Mouse (Mus musculus) hindbrain, postnatal 0 days (tissue): ENCODE data around the gene Dppa3. TPM values are rescaled to one million over a fixed set of nuclear protein-coding genes. Genes with fewer than 3 reads are reported as not detected.

Source experiments
- ATAC-seq: fragments of 200-750 bp; cut with Nextera tagmentation; 2 replicates; pipeline ENCODE4 v1.8.0; 2017; ENCODE audit warnings: mild to moderate bottlenecking, moderate TSS enrichment, moderate library complexity
- DNase-seq: peaks from one replicate; pipeline ENCODE4 v3.0.0-alpha.2; 2015; ENCODE audit warnings: low spot score
- H3K27ac ChIP-seq: fragments of 300-500 bp; sonication (generic); 2 replicates; pipeline ENCODE4 v1.5.1; 2014; ENCODE audit warnings: mild to moderate bottlenecking
- H3K27me3 ChIP-seq: fragments of 300-500 bp; sonication (generic); 2 replicates; pipeline ENCODE4 v1.6.1; 2014; ENCODE audit warnings: low read length, mixed read lengths; ENCODE audit not compliant: insufficient read depth
- H3K36me3 ChIP-seq: fragments of 300-500 bp; sonication (generic); 2 replicates; pipeline ENCODE4 v1.6.1; 2014; ENCODE audit warnings: low read length, mixed read lengths; ENCODE audit not compliant: insufficient read depth
- H3K4me1 ChIP-seq: fragments of 300-500 bp; sonication (generic); 2 replicates; pipeline ENCODE4 v1.6.1; 2014; ENCODE audit warnings: antibody characterized with exemption, low read length, mixed read lengths; ENCODE audit not compliant: insufficient read depth
- H3K4me2 ChIP-seq: fragments of 300-500 bp; sonication (generic); 2 replicates; pipeline ENCODE4 v1.6.1; 2014; ENCODE audit warnings: low read depth, mild to moderate bottlenecking, low read length, moderate library complexity, mixed read lengths
- H3K4me3 ChIP-seq: fragments of 300-500 bp; sonication (generic); 2 replicates; pipeline ENCODE4 v1.5.1; 2014; ENCODE audit warnings: low read length
- H3K9ac ChIP-seq: fragments of 300-500 bp; sonication (generic); replicated peaks from 2 replicates; pipeline ENCODE4 v1.6.1; 2014; ENCODE audit warnings: mild to moderate bottlenecking, low read length, moderate library complexity, mixed read lengths
- H3K9me3 ChIP-seq: fragments of 300-500 bp; sonication (generic); 2 replicates; pipeline ENCODE4 v1.6.1; 2016; ENCODE audit warnings: low read length, mixed read lengths
- CTCF ChIP-seq: IDR thresholded peaks from 2 replicates; pipeline ENCODE4 v1.5.1; 2016; ENCODE audit warnings: antibody characterized with exemption, control low read depth, low read depth
- WGBS: fragments of 180-500 bp; shearing (Covaris S2); extraction: QIAGEN DNeasy Blood & Tissue Kit; methylation state at CpG from one replicate; pipeline ENCODE4 v1.1.7; 2014; 5-methylcytosine and 5-hydroxymethylcytosine counted together
- polyA plus RNA-seq: library from polyadenylated mRNA; unstranded; fragments of >200 nt; fragmentation: Nextera tagmentation; extraction: Ambion mirVana; gene quantifications from 2 replicates; pipeline ENCODE4 v1.2.1, GENCODE M21; 2015
- total RNA-seq: library from RNA; depleted of rRNA; stranded (reverse); fragments of >200 nt; gene quantifications from 2 replicates; pipeline ENCODE4 v1.2.3, GENCODE M21; 2014; rRNA removed

The Dppa3 gene
- not detected in 2 replicates for total RNA-seq
- polyA plus RNA-seq: not detected in 2 replicates

DNA sequence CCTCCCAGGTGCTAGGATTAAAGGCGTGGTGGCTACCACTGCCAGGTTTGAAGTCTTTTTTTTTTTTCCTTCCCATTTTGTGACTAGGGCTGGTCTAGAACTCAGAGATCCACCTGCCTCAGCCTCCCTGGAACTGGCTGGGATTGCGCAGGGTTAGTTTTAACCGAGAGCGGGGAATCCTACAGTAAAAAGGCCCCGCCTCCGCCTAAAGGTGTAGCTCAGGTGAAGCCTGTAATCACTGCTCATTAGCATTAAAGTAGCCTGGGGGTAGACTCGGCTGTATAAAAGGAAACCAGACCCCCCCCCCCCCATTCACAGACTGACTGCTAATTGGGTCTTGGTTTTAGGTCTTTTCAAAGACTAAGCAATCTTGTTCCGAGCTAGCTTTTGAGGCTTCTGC is at the start of gene Dppa3:
Gene Dppa3 (plus strand): TSS at position 301 of the 400 bp plus-strand sequence.
- Histone ChIP-seq H3K4me2 (peak within 1 kb of the TSS; percentile 34; the same call in 1 of the 2 replicates), H3K27ac (no peak within 1 kb of the TSS), H3K9me3 (no peaks in the 10 kb centered on the region), H3K36me3 (no peaks in the 10 kb centered on the region), H3K27me3 (no peaks in the 10 kb centered on the region), H3K4me1 (no peaks in the 10 kb centered on the region), H3K4me3 (no peak within 1 kb of the TSS), H3K9ac (no peak within 1 kb of the TSS)
- 91% methylated on average over 8 of the region's 8 CpGs for WGBS
- no peak for DNase-seq
- TF ChIP-seq CTCF: no peak
- no peak for ATAC-seq

DNA sequence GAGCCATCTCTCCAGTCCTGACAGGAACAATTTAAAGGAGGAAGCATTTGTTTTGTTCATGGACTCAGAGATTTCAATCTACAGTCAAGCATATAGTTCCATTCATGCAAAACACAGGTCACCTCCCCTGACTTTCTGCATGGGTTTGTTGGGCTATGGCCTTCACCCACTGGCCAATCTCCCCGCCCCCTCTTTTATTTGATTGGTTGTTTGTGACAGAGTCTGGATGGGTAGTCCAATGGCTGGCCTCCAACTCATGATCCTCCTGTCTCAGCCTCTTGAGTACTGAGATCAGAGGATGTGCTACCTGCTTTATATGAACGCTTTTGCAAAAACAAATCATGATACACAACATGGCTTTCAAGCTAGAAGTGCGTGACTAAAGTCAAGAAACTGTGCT is 49.2 kb upstream of the Dppa3 start:
- no peaks in the 10 kb centered on the region for H3K27me3 ChIP-seq
- no peak overlapping the region for H3K4me2 ChIP-seq
- H3K4me3 ChIP-seq: no peak overlapping the region
- DNase-seq (no peak), ATAC-seq (no peak)
- 98% methylated on average over 3 of the region's 3 CpGs for WGBS
- no peak overlapping the region for H3K27ac ChIP-seq
- H3K9me3 ChIP-seq: no peaks in the 10 kb centered on the region
- TF ChIP-seq CTCF: no peak
- H3K9ac ChIP-seq: no peak overlapping the region
- no peaks in the 10 kb centered on the region for H3K36me3 ChIP-seq
- H3K4me1 ChIP-seq: no peaks in the 10 kb centered on the region

GRCm38 (mm10) chr6:122579086-122579485 is 47.1 kb upstream of the Dppa3 start:
- Histone ChIP-seq H3K4me1 (no peaks in the 10 kb centered on the region), H3K4me3 (no peak overlapping the region), H3K36me3 (no peaks in the 10 kb centered on the region), H3K27me3 (no peaks in the 10 kb centered on the region), H3K9me3 (no peaks in the 10 kb centered on the region), H3K4me2 (no peak overlapping the region), H3K9ac (no peak overlapping the region), H3K27ac (no peak overlapping the region)
- no peak for TF ChIP-seq CTCF
- WGBS: 84% methylated on average over 1 of the region's 1 CpGs
- no peak for DNase-seq
- ATAC-seq: no peak

DNA sequence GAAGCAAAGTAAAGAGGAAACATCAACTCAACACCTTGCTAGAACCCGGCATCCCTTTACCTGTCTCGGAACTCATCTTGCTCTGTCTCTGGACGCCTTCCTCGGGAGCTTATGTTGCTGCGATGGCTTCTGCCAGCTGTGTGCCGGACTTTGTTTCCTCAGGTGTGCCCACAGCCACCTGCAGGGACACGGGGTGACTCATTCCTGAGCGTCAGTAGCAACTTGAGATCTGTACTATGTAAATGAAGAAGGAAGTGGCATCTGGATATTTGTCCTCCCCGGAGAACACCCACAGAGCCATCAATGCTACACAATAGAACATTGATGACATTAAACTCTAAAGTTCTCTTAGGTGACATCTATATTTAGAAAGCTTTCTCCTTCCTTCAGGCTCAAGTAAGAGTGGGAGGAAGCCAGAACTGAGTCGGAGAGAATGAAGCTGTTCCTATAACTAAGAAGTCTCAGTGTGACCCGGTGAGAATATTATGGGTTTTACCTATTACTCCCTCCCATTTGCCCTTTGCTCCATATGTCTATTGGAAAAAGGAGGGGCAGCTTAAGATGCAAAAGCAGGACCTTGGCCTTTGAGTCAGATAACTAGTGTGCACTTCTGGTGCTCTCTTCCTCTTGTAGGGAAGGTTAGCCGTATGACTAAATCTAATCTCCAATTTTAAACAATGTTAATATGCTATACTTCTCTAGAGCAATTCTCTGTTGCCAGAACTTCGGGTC is 35.0 kb upstream of the Dppa3 start:
- no peaks in the 10 kb centered on the region for H3K4me1 ChIP-seq
- DNase-seq (no peak), ATAC-seq (no peak)
- H3K36me3 ChIP-seq: no peaks in the 10 kb centered on the region
- H3K27ac ChIP-seq: no peak overlapping the region
- TF ChIP-seq CTCF: no peak
- no peak overlapping the region for H3K9ac ChIP-seq
- no peak overlapping the region for H3K4me3 ChIP-seq
- WGBS: 86% methylated on average over 13 of the region's 13 CpGs
- no peaks in the 10 kb centered on the region for H3K9me3 ChIP-seq
- H3K4me2 ChIP-seq: no peak overlapping the region
- no peaks in the 10 kb centered on the region for H3K27me3 ChIP-seq

DNA sequence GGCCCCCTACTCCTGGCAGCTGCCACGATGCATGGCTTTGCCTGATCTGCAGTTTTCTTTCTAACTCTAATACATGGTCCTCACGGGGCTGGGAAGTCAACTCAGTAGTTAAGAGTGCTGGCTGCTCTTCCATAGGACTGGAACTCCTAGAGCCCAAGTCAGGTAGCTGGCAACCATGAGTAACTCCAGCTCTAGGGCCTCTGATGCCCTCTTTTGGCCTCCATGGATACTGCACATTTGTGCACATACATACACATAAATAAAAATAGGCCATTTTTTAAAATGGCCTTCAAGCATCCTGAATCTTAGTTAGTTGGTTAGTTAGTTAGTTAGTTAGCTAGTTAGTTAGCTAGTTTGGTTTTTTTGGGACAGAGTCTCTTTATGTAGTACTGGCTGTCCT is 33.3 kb upstream of the Dppa3 start:
- no peak for DNase-seq
- Histone ChIP-seq H3K4me3 (no peak overlapping the region), H3K27ac (no peak overlapping the region), H3K4me1 (no peaks in the 10 kb centered on the region), H3K27me3 (no peaks in the 10 kb centered on the region), H3K36me3 (no peaks in the 10 kb centered on the region), H3K9me3 (no peaks in the 10 kb centered on the region), H3K4me2 (no peak overlapping the region), H3K9ac (no peak overlapping the region)
- no peak for ATAC-seq
- no peak for TF ChIP-seq CTCF
- 83% methylated on average over 2 of the region's 2 CpGs for WGBS

DNA sequence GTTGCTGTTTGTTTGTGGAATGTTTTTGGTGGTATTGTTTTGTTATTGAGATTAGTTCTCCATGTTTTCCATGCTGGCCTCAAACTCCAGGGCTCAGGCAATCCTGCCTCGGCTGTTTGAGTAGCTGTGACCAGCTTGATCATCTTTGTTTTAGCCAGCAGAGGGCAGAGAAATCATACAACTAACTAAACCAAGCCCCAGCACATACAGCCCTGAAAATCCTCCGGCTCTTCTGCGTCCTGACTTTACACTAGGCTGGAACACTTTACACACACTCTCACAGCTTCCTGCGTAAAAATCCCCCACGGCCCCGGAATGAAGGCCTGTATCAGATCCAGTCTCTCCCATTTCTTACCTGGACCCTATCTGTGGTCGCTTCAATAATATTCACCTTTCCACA is 30.6 kb upstream of the Dppa3 start:
- no peak overlapping the region for H3K27ac ChIP-seq
- H3K9me3 ChIP-seq: no peaks in the 10 kb centered on the region
- 32% methylated on average over 7 of the region's 7 CpGs for WGBS
- TF ChIP-seq CTCF: peak; percentile 56
- no peak overlapping the region for H3K9ac ChIP-seq
- H3K27me3 ChIP-seq: no peaks in the 10 kb centered on the region
- no peaks in the 10 kb centered on the region for H3K36me3 ChIP-seq
- ATAC-seq: peak; percentile 79
- peak; percentile 76 for DNase-seq
- H3K4me1 ChIP-seq: no peaks in the 10 kb centered on the region
- no peak overlapping the region for H3K4me3 ChIP-seq
- H3K4me2 ChIP-seq: no peak overlapping the region

DNA sequence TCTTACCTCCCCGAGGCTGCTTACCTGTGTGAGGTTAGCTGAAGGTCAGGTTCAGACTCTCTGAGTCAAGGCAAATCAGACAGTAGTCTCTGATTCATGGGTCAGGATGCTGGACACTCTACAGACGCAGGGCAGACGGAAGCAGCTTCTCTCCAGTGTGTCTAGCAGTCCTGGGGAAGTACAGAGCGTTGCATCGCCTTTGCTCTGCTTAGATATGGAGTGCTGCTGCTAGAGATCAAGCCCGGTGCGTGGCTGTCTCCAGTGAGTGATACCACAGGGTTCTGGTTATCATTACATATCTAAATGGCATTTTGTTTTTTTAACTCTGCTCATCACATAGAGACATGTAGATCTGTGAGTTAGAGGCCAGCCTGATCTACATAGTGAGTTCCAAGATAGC is 29.6 kb upstream of the Dppa3 start:
- TF ChIP-seq CTCF: no peak
- DNase-seq (no peak), ATAC-seq (no peak)
- H3K36me3 ChIP-seq: no peaks in the 10 kb centered on the region
- no peaks in the 10 kb centered on the region for H3K9me3 ChIP-seq
- no peak overlapping the region for H3K27ac ChIP-seq
- H3K4me3 ChIP-seq: no peak overlapping the region
- H3K9ac ChIP-seq: no peak overlapping the region
- no peaks in the 10 kb centered on the region for H3K4me1 ChIP-seq
- no peaks in the 10 kb centered on the region for H3K27me3 ChIP-seq
- WGBS: 89% methylated on average over 7 of the region's 7 CpGs
- H3K4me2 ChIP-seq: no peak overlapping the region
